Mouse (Mus musculus) hindbrain, postnatal 0 days (tissue): ENCODE results near the gene Nkx6-1. TPM values are rescaled to one million over a fixed set of nuclear protein-coding genes. Genes with fewer than 3 reads are reported as not detected.

Source experiments
- ATAC-seq: fragments of 200-750 bp; cut with Nextera tagmentation; 2 replicates; pipeline ENCODE4 v1.8.0; 2017; ENCODE audit warnings: mild to moderate bottlenecking, moderate TSS enrichment, moderate library complexity
- DNase-seq: peaks from one replicate; pipeline ENCODE4 v3.0.0-alpha.2; 2015; ENCODE audit warnings: low spot score
- H3K27ac ChIP-seq: fragments of 300-500 bp; sonication (generic); 2 replicates; pipeline ENCODE4 v1.5.1; 2014; ENCODE audit warnings: mild to moderate bottlenecking
- H3K27me3 ChIP-seq: fragments of 300-500 bp; sonication (generic); 2 replicates; pipeline ENCODE4 v1.6.1; 2014; ENCODE audit warnings: low read length, mixed read lengths; ENCODE audit not compliant: insufficient read depth
- H3K36me3 ChIP-seq: fragments of 300-500 bp; sonication (generic); 2 replicates; pipeline ENCODE4 v1.6.1; 2014; ENCODE audit warnings: low read length, mixed read lengths; ENCODE audit not compliant: insufficient read depth
- H3K4me1 ChIP-seq: fragments of 300-500 bp; sonication (generic); 2 replicates; pipeline ENCODE4 v1.6.1; 2014; ENCODE audit warnings: antibody characterized with exemption, low read length, mixed read lengths; ENCODE audit not compliant: insufficient read depth
- H3K4me2 ChIP-seq: fragments of 300-500 bp; sonication (generic); 2 replicates; pipeline ENCODE4 v1.6.1; 2014; ENCODE audit warnings: low read depth, mild to moderate bottlenecking, low read length, moderate library complexity, mixed read lengths
- H3K4me3 ChIP-seq: fragments of 300-500 bp; sonication (generic); 2 replicates; pipeline ENCODE4 v1.5.1; 2014; ENCODE audit warnings: low read length
- H3K9ac ChIP-seq: fragments of 300-500 bp; sonication (generic); replicated peaks from 2 replicates; pipeline ENCODE4 v1.6.1; 2014; ENCODE audit warnings: mild to moderate bottlenecking, low read length, moderate library complexity, mixed read lengths
- H3K9me3 ChIP-seq: fragments of 300-500 bp; sonication (generic); 2 replicates; pipeline ENCODE4 v1.6.1; 2016; ENCODE audit warnings: low read length, mixed read lengths
- CTCF ChIP-seq: IDR thresholded peaks from 2 replicates; pipeline ENCODE4 v1.5.1; 2016; ENCODE audit warnings: antibody characterized with exemption, control low read depth, low read depth
- WGBS: fragments of 180-500 bp; shearing (Covaris S2); extraction: QIAGEN DNeasy Blood & Tissue Kit; methylation state at CpG from one replicate; pipeline ENCODE4 v1.1.7; 2014; 5-methylcytosine and 5-hydroxymethylcytosine counted together
- polyA plus RNA-seq: library from polyadenylated mRNA; unstranded; fragments of >200 nt; fragmentation: Nextera tagmentation; extraction: Ambion mirVana; gene quantifications from 2 replicates; pipeline ENCODE4 v1.2.1, GENCODE M21; 2015
- total RNA-seq: library from RNA; depleted of rRNA; stranded (reverse); fragments of >200 nt; gene quantifications from 2 replicates; pipeline ENCODE4 v1.2.3, GENCODE M21; 2014

The Nkx6-1 gene
- total and polyA plus RNA-seq, 2 experiments from 2014 or later, result 2.4 to 4.3 TPM

GRCm38 (mm10) chr5:101683340-101683739 lies 18.5 kb upstream of the Nkx6-1 start:
- Histone ChIP-seq H3K4me1 (no peaks in the 10 kb centered on the region), H3K36me3 (no peaks in the 10 kb centered on the region), H3K9me3 (no peaks in the 10 kb centered on the region), H3K4me2 (no peak overlapping the region), H3K27me3 (no peaks in the 10 kb centered on the region), H3K4me3 (no peak overlapping the region), H3K9ac (no peak overlapping the region), H3K27ac (no peak overlapping the region)
- WGBS, result 64% methylated on average over 5 of the region's 5 CpGs
- no peak for ATAC-seq
- no peak for DNase-seq
- TF ChIP-seq CTCF, result no peak

- H3K4me1 ChIP-seq, result no peaks in the 10 kb centered on the region
- H3K4me3 ChIP-seq, result no peak overlapping the region
- H3K4me2 ChIP-seq, result no peak overlapping the region
- H3K27ac ChIP-seq, result no peak overlapping the region
- H3K9ac ChIP-seq, result no peak overlapping the region
- TF ChIP-seq CTCF, result no peak
- H3K27me3 ChIP-seq, result no peaks in the 10 kb centered on the region
- no peaks in the 10 kb centered on the region for H3K9me3 ChIP-seq
- ATAC-seq (no peak), DNase-seq (no peak)
- H3K36me3 ChIP-seq, result no peaks in the 10 kb centered on the region
- WGBS, result 80% methylated on average over 6 of the region's 6 CpGs
Measured at GRCm38 (mm10) chr5:101680338-101680737, 15.5 kb upstream of the Nkx6-1 start.

GRCm38 (mm10) chr5:101669381-101669780 lies 4.6 kb upstream of the Nkx6-1 start:
- TF ChIP-seq CTCF, result peak; percentile 84
- Histone ChIP-seq H3K4me2 (0 out of 2 replicates have a peak overlapping the region, but pooled peaks have one; percentile 29), H3K4me3 (no peak overlapping the region), H3K4me1 (no peaks in the 10 kb centered on the region), H3K27me3 (peaks cover 61% of the 10 kb centered on the region), H3K27ac (no peak overlapping the region), H3K9me3 (no peaks in the 10 kb centered on the region), H3K9ac (no peak overlapping the region), H3K36me3 (no peaks in the 10 kb centered on the region)
- 2% methylated on average over 15 of the region's 15 CpGs for WGBS
- DNase-seq, result peak; percentile 86
- no peak for ATAC-seq

GRCm38 (mm10) chr5:101668475-101668874 lies 3.7 kb upstream of the Nkx6-1 start:
- H3K36me3 ChIP-seq, result no peaks in the 10 kb centered on the region
- peaks cover 66% of the 10 kb centered on the region for H3K27me3 ChIP-seq
- no peak overlapping the region for H3K4me2 ChIP-seq
- no peak for TF ChIP-seq CTCF
- H3K4me1 ChIP-seq, result no peaks in the 10 kb centered on the region
- WGBS, result 7% methylated on average over 12 of the region's 12 CpGs
- no peak for DNase-seq
- no peak overlapping the region for H3K4me3 ChIP-seq
- no peak for ATAC-seq
- no peak overlapping the region for H3K9ac ChIP-seq
- H3K9me3 ChIP-seq, result no peaks in the 10 kb centered on the region
- no peak overlapping the region for H3K27ac ChIP-seq

GRCm38 (mm10) chr5:101668028-101668427 lies 3.2 kb upstream of the Nkx6-1 start:
- H3K9me3 ChIP-seq, result no peaks in the 10 kb centered on the region
- H3K27ac ChIP-seq, result no peak overlapping the region
- H3K4me1 ChIP-seq, result no peaks in the 10 kb centered on the region
- no peak overlapping the region for H3K9ac ChIP-seq
- TF ChIP-seq CTCF, result no peak
- WGBS, result 6% methylated on average over 15 of the region's 15 CpGs
- DNase-seq (no peak), ATAC-seq (no peak)
- no peak overlapping the region for H3K4me3 ChIP-seq
- no peaks in the 10 kb centered on the region for H3K36me3 ChIP-seq
- no peak overlapping the region for H3K4me2 ChIP-seq
- peaks cover 71% of the 10 kb centered on the region for H3K27me3 ChIP-seq

- H3K27me3 ChIP-seq, result peaks cover 77% of the 10 kb centered on the region
- no peaks in the 10 kb centered on the region for H3K4me1 ChIP-seq
- H3K36me3 ChIP-seq, result no peaks in the 10 kb centered on the region
- H3K27ac ChIP-seq, result no peak overlapping the region
- ATAC-seq (no peak), DNase-seq (no peak)
- TF ChIP-seq CTCF, result no peak
- 0 out of 2 replicates have a peak overlapping the region, but pooled peaks have one; percentile 13 for H3K4me3 ChIP-seq
- 3% methylated on average over 19 of the region's 19 CpGs for WGBS
- no peak overlapping the region for H3K9ac ChIP-seq
- no peaks in the 10 kb centered on the region for H3K9me3 ChIP-seq
- no peak overlapping the region for H3K4me2 ChIP-seq
Measured at GRCm38 (mm10) chr5:101667263-101667990, 2.6 kb upstream of the Nkx6-1 start.

GRCm38 (mm10) chr5:101666713-101667112 lies 1.9 kb upstream of the Nkx6-1 start:
- no peaks in the 10 kb centered on the region for H3K9me3 ChIP-seq
- no peaks in the 10 kb centered on the region for H3K36me3 ChIP-seq
- H3K4me2 ChIP-seq, result no peak overlapping the region
- no peak for ATAC-seq
- peaks cover 84% of the 10 kb centered on the region for H3K27me3 ChIP-seq
- no peak overlapping the region for H3K27ac ChIP-seq
- 3% methylated on average over 18 of the region's 18 CpGs for WGBS
- DNase-seq, result no peak
- no peak overlapping the region for H3K4me3 ChIP-seq
- no peak for TF ChIP-seq CTCF
- no peaks in the 10 kb centered on the region for H3K4me1 ChIP-seq
- H3K9ac ChIP-seq, result no peak overlapping the region
